Mouse (Mus musculus) CH12.LX (cell line): ENCODE data around the gene Chst15. TPM values are rescaled to one million over a fixed set of nuclear protein-coding genes. Genes with fewer than 3 reads are reported as not detected.

Experiments
- DNase-seq: peaks from one replicate; pipeline ENCODE4 v3.0.0-alpha.2; 2013; ENCODE audit errors: extremely low read depth
- H3K27ac ChIP-seq: 2 replicates; pipeline ENCODE4 v1.5.1; 2012; ENCODE audit warnings: low read depth, mild to moderate bottlenecking, control low read depth, moderate library complexity; ENCODE audit not compliant: insufficient read depth
- H3K27me3 ChIP-seq: replicated peaks from 2 replicates; pipeline ENCODE3; 2012; ENCODE audit warnings: inconsistent platforms
- H3K36me3 ChIP-seq, 2 experiments: replicated peaks in 1 of 2; 2 replicates each; pipeline versions ENCODE3 to v1.6.1; 2012; ENCODE audit warnings: inconsistent platforms in 1 of 2, low read length in 1 of 2, mild to moderate bottlenecking in 1 of 2, mixed read lengths in 1 of 2, moderate library complexity in 1 of 2; ENCODE audit not compliant: control insufficient read depth in 1 of 2, insufficient read depth in 1 of 2
- H3K4me1 ChIP-seq, 2 experiments: 2 replicates each; pipeline ENCODE4 v1.6.1; 2012; ENCODE audit warnings: inconsistent platforms in 1 of 2, moderate library complexity in 1 of 2; ENCODE audit not compliant: insufficient read depth in 2 of 2, control insufficient read depth in 1 of 2
- H3K4me2 ChIP-seq: 2 replicates; pipeline ENCODE4 v1.6.1; 2012; ENCODE audit warnings: low read depth, mild to moderate bottlenecking, control low read depth; ENCODE audit not compliant: poor library complexity, insufficient read depth, severe bottlenecking
- H3K4me3 ChIP-seq, 3 experiments: fragments of 150-350 bp in 1 of 3; sonication (generic) in 1 of 3; replicated peaks in 1 of 3; 2 replicates each; pipeline versions ENCODE3 to v1.5.1; 2011 to 2012; ENCODE audit warnings: low read depth in 2 of 3, low read length in 2 of 3, mild to moderate bottlenecking in 2 of 3, moderate library complexity in 2 of 3, control low read depth in 1 of 3, improper control_type of control experiment in 1 of 3, inconsistent platforms in 1 of 3, mixed read lengths in 1 of 3; ENCODE audit not compliant: poor library complexity in 1 of 3
- H3K79me2 ChIP-seq: replicated peaks from 2 replicates; pipeline ENCODE4 v1.6.1; 2012; ENCODE audit warnings: mild to moderate bottlenecking, moderate library complexity; ENCODE audit not compliant: control insufficient read depth, poor library complexity, insufficient read depth, severe bottlenecking; ENCODE audit errors: extremely low read depth
- H3K9ac ChIP-seq: 2 replicates; pipeline ENCODE4 v1.6.1; 2012; ENCODE audit warnings: low read depth, mild to moderate bottlenecking, control low read depth, moderate library complexity; ENCODE audit not compliant: insufficient read depth
- H3K9me3 ChIP-seq: replicated peaks from 2 replicates; pipeline ENCODE3; 2012; ENCODE audit warnings: low read length, inconsistent platforms, mixed read lengths
- BHLHE40 ChIP-seq: IDR thresholded peaks from 2 replicates; pipeline ENCODE4 v1.6.1; 2011; ENCODE audit warnings: mild to moderate bottlenecking, low read depth, low read length, improper control_type of control experiment
- CHD2 ChIP-seq: IDR thresholded peaks from 2 replicates; pipeline ENCODE4 v1.6.1; 2011; ENCODE audit warnings: low read length, improper control_type of control experiment
- CTCF ChIP-seq, 2 experiments: IDR thresholded peaks in 1 of 2; conservative IDR thresholded peaks in 1 of 2; 2 replicates each; pipeline ENCODE4 v1.5.1; 2011 to 2012; ENCODE audit warnings: low read depth in 2 of 2, low read length in 2 of 2, improper control_type of control experiment in 1 of 2, inconsistent platforms in 1 of 2, mild to moderate bottlenecking in 1 of 2, moderate library complexity in 1 of 2
- E2F4 ChIP-seq: IDR thresholded peaks from 2 replicates; pipeline ENCODE4 v1.6.1; 2011; ENCODE audit warnings: low read depth, low read length, improper control_type of control experiment; ENCODE audit not compliant: insufficient replicate concordance
- EP300 ChIP-seq: IDR thresholded peaks from 2 replicates; pipeline ENCODE4 v1.6.1; 2011; ENCODE audit warnings: low read length, improper control_type of control experiment
- GABPA ChIP-seq: IDR thresholded peaks from 2 replicates; pipeline ENCODE4 v1.6.1; 2012; ENCODE audit warnings: low read depth, low read length, improper control_type of control experiment, inconsistent platforms; ENCODE audit not compliant: insufficient replicate concordance
- MXI1 ChIP-seq: IDR thresholded peaks from 2 replicates; pipeline ENCODE4 v1.6.1; 2011; ENCODE audit warnings: mild to moderate bottlenecking, low read depth, low read length, improper control_type of control experiment
- POLR2AphosphoS2 ChIP-seq: IDR thresholded peaks from 2 replicates; pipeline ENCODE4 v1.6.1; 2011; ENCODE audit warnings: low read depth, low read length, improper control_type of control experiment
- RAD21 ChIP-seq: IDR thresholded peaks from 2 replicates; pipeline ENCODE4 v1.6.1; 2011; ENCODE audit warnings: low read depth, mild to moderate bottlenecking, low read length, improper control_type of control experiment, moderate library complexity
- SMC3 ChIP-seq: IDR thresholded peaks from 2 replicates; pipeline ENCODE4 v1.6.1; 2011; ENCODE audit warnings: low read depth, low read length, improper control_type of control experiment
- TBP ChIP-seq: conservative IDR thresholded peaks from 2 replicates; pipeline ENCODE4 v1.6.1; 2011; ENCODE audit warnings: low read depth, low read length, improper control_type of control experiment
- TCF12 ChIP-seq: IDR thresholded peaks from 2 replicates; pipeline ENCODE4 v1.6.1; 2014; ENCODE audit warnings: low read depth, mild to moderate bottlenecking, inconsistent platforms, low read length, improper control_type of control experiment
- USF1 ChIP-seq: IDR thresholded peaks from 2 replicates; pipeline ENCODE4 v1.6.1; 2014; ENCODE audit warnings: low read depth, mild to moderate bottlenecking, inconsistent platforms, low read length, improper control_type of control experiment
- ZNF384 ChIP-seq: IDR thresholded peaks from 2 replicates; pipeline ENCODE4 v1.6.1; 2012; ENCODE audit warnings: low read depth, low read length, improper control_type of control experiment, inconsistent platforms
- dilution Hi-C: fragments of 300-500 bp; cut with MboI; formaldehyde crosslinking; loops from 2 replicates; pipeline ENCODE4 v1.14.3; 2020; ENCODE audit warnings: low sequenced_read_pairs; ENCODE audit not compliant: extremely low pct_unique_long_range_greater_than_20kb, extremely low pct_ligation_motif_present
- in situ Hi-C: fragments of 300-500 bp; cut with MboI; formaldehyde crosslinking; loops from 3 replicates; pipeline ENCODE4 v1.14.3; 2019; ENCODE audit warnings: low sequenced_read_pairs, low pct_ligation_motif_present, low pct_unique_long_range_greater_than_20kb, mixed read lengths
- polyA plus RNA-seq: library from polyadenylated mRNA; unstranded; fragments of >175 nt; gene quantifications from 2 replicates; pipeline ENCODE4 v1.2.1, GENCODE M21; 2012; ENCODE audit warnings: low read depth; ENCODE audit not compliant: insufficient read length
- total RNA-seq, 2 experiments: library from RNA; depleted of rRNA; stranded (reverse); fragments of 300-350 nt in 1 of 2; fragments of >200 nt in 1 of 2; gene quantifications; 2 replicates each; pipeline ENCODE4 v1.2.3; 2012 to 2014

Gene Chst15
- total and polyA plus RNA-seq, 3 experiments = 0.42 to 0.81 (median 0.57) TPM

GRCm38 (mm10) chr7:132315149-132316091 lies 1.6 kb downstream of the Chst15 start:
- Histone ChIP-seq H3K4me1 (peaks cover 0 to 18% of the 10 kb centered on the region in 2 experiments; a peak in 2 of 4 replicates), H3K9me3 (no peaks in the 10 kb centered on the region), H3K79me2 (no peaks in the 10 kb centered on the region), H3K27me3 (peaks cover 59% of the 10 kb centered on the region), H3K36me3 (no peaks in the 10 kb centered on the region), H3K27ac (no peak overlapping the region), H3K4me3 (peak overlapping the region; percentile 46 to 68 (median 57)), H3K9ac (no peak overlapping the region; the same call in 1 of the 2 replicates), H3K4me2 (peak overlapping the region; percentile 57)
- DNase-seq = no peak
- in situ Hi-C loops = no loop called here
- dilution Hi-C loops = no loop called here
- TF ChIP-seq RAD21 (peak; percentile 16), TCF12 (no peak), GABPA (no peak), BHLHE40 (0 out of 2 replicates have a peak, but pooled peaks have one; percentile 36), CTCF (conservative IDR thresholded peaks at IDR 0.05 in 1 of 2, IDR thresholded peaks at IDR 0.05 in 1 of 2; ENCODE audit: low read depth in 2 of 2, low read length in 2 of 2) (peak in 1 of 2 experiments; percentile 50; a peak in 2 of 4 replicates), MXI1 (peak; percentile 32; the same call in 1 of the 2 replicates), SMC3 (peak; percentile 39), CHD2 (no peak)

- Histone ChIP-seq H3K27ac (no peak overlapping the region), H3K27me3 (peaks cover 67% of the 10 kb centered on the region), H3K4me3 (no peak overlapping the region), H3K36me3 (no peaks in the 10 kb centered on the region), H3K4me1 (peaks cover 9 to 30% of the 10 kb centered on the region in 2 experiments), H3K4me2 (no peak overlapping the region), H3K79me2 (no peaks in the 10 kb centered on the region), H3K9ac (no peak overlapping the region), H3K9me3 (no peaks in the 10 kb centered on the region)
- TF ChIP-seq USF1 (no peak), GABPA (no peak), POLR2AphosphoS2 (no peak), CHD2 (no peak), E2F4 (no peak), EP300 (no peak), TCF12 (no peak), ZNF384 (no peak), TBP (no peak)
- dilution Hi-C loops (no loop called here), in situ Hi-C loops (no loop called here)
- DNase-seq = no peak
Observed at GRCm38 (mm10) chr7:132312396-132312795, 4.6 kb downstream of the Chst15 start.
